In genomic region chr2:151575699-151576389, GRCm38 (mm10) we compare ENCODE assay signal across 8 mouse cellular contexts. TPM values are rescaled to one million over a fixed set of nuclear protein-coding genes. Genes with fewer than 3 reads are reported as not detected.
A peak's percentile ranks its signal among the peaks of the same experiment; 100 is the strongest.
DNase-seq lines count a peak whose midpoint lies in the region; ATAC-seq and TF ChIP-seq lines count a peak whose summit lies in the region.

No protein-coding gene starts in this region.

- peak; percentile 15; the same call in 1 of the 2 replicates for TF ChIP-seq EP300 in liver, postnatal 0 days (IDR thresholded peaks at IDR 0.05; ENCODE audit: low read depth)

- peak overlapping the region; percentile 91 for H3K27ac ChIP-seq in forebrain, postnatal 0 days (ENCODE audit: low read depth, low read length)
- H3K27ac ChIP-seq in liver, postnatal 0 days (ENCODE audit: low read depth) = peak overlapping the region; percentile 51; the same call in 1 of the 2 replicates
- H3K27ac ChIP-seq in neural tube, embryonic 15.5 days (replicated peaks) = peak overlapping the region; percentile 94

- intact Hi-C loops in heart, postnatal 36 days (cut with DNase I) = loop anchor here (2.0 to 5.0 kb wide), 3 partner anchors 33 to 166 kb away; partner anchors contain the start of genes Fkbp1a, Nsfl1c and Psmf1

- H3K36me3 ChIP-seq in E14TG2a.4 (ENCODE audit: insufficient read depth, low read length) = no peaks in the 10 kb centered on the region
- H3K36me3 ChIP-seq in forebrain, postnatal 0 days (ENCODE audit: insufficient read depth) = no peaks in the 10 kb centered on the region
- no peaks in the 10 kb centered on the region for H3K36me3 ChIP-seq in liver, postnatal 0 days (replicated peaks; ENCODE audit: insufficient read depth, low read length)
- no peaks in the 10 kb centered on the region for H3K36me3 ChIP-seq in neural tube, embryonic 15.5 days

- H3K27me3 ChIP-seq in E14TG2a.4 (ENCODE audit: insufficient read depth, low read length) = peaks cover 29% of the 10 kb centered on the region
- H3K27me3 ChIP-seq in forebrain, postnatal 0 days (ENCODE audit: insufficient read depth, low read length) = no peaks in the 10 kb centered on the region
- H3K27me3 ChIP-seq in liver, postnatal 0 days (ENCODE audit: insufficient read depth, low read length) = no peaks in the 10 kb centered on the region
- no peaks in the 10 kb centered on the region for H3K27me3 ChIP-seq in neural tube, embryonic 15.5 days (replicated peaks)

- H3K9ac ChIP-seq in forebrain, postnatal 0 days = peak overlapping the region; percentile 62
- peak overlapping the region; percentile 51; the same call in 1 of the 2 replicates for H3K9ac ChIP-seq in liver, postnatal 0 days (replicated peaks)
- peak overlapping the region; percentile 65 for H3K9ac ChIP-seq in neural tube, embryonic 15.5 days (replicated peaks)

- H3K4me1 ChIP-seq in E14TG2a.4 (replicated peaks; ENCODE audit: low read depth, low read length) = peaks cover 41% of the 10 kb centered on the region
- peaks cover 11% of the 10 kb centered on the region; the same call in 1 of the 2 replicates for H3K4me1 ChIP-seq in forebrain, postnatal 0 days (ENCODE audit: insufficient read depth)
- H3K4me1 ChIP-seq in liver, postnatal 0 days (ENCODE audit: insufficient read depth) = peaks cover 14% of the 10 kb centered on the region
- H3K4me1 ChIP-seq in neural tube, embryonic 15.5 days = peaks cover 15% of the 10 kb centered on the region

- DNase-seq in cerebellum, adult 11-12 months = peak; percentile 94
- peak; percentile 95 for DNase-seq in forebrain, postnatal 0 days
- DNase-seq in heart, postnatal 36 days = peak; percentile 83 to 85
- peak; percentile 93 to 95 for DNase-seq in layer of hippocampus, adult 18-20 months (ENCODE audit: low spot score in 2 of 2)
- peak; percentile 70 for DNase-seq in liver, postnatal 0 days
- peak; percentile 46 to 51 for DNase-seq in thymus, adult 18-20 months

- peak overlapping the region; percentile 73 for H3K4me2 ChIP-seq in forebrain, postnatal 0 days (ENCODE audit: low read depth)
- peak overlapping the region; percentile 79 for H3K4me2 ChIP-seq in liver, postnatal 0 days (ENCODE audit: low read depth, low read length)
- peak overlapping the region; percentile 89 for H3K4me2 ChIP-seq in neural tube, embryonic 15.5 days

- no peak for TF ChIP-seq CTCF in E14TG2a.4 (conservative IDR thresholded peaks at IDR 0.05; ENCODE audit: low read length)
- TF ChIP-seq CTCF in forebrain, postnatal 0 days (IDR thresholded peaks at IDR 0.05; ENCODE audit: low read depth) = no peak
- TF ChIP-seq CTCF in liver, postnatal 0 days (IDR thresholded peaks at IDR 0.05; ENCODE audit: low read depth) = no peak

- peak; percentile 99 for ATAC-seq in forebrain, postnatal 0 days
- ATAC-seq in liver, postnatal 0 days = peak; percentile 89
- ATAC-seq in neural tube, embryonic 15.5 days (ENCODE audit: low FRiP score) = peak; percentile 96

- no peaks in the 10 kb centered on the region for H3K9me3 ChIP-seq in E14TG2a.4 (ENCODE audit: low read length)
- H3K9me3 ChIP-seq in forebrain, postnatal 0 days (ENCODE audit: low read length) = no peaks in the 10 kb centered on the region
- H3K9me3 ChIP-seq in liver, postnatal 0 days (ENCODE audit: low read length) = no peaks in the 10 kb centered on the region
- no peaks in the 10 kb centered on the region for H3K9me3 ChIP-seq in neural tube, embryonic 15.5 days (replicated peaks)

- WGBS in forebrain, postnatal 0 days = 1% methylated on average over 38 of the region's 38 CpGs
- 2% methylated on average over 38 of the region's 38 CpGs for WGBS in liver, postnatal 0 days (ENCODE audit: insufficient replicate concordance)
- WGBS in neural tube, embryonic 15.5 days = under 1% methylated on average over 38 of the region's 38 CpGs

- H3K4me3 ChIP-seq in E14TG2a.4 (replicated peaks; ENCODE audit: low read length) = peak overlapping the region; percentile 75
- peak overlapping the region; percentile 41 for H3K4me3 ChIP-seq in forebrain, postnatal 0 days (ENCODE audit: low read depth, low read length)
- H3K4me3 ChIP-seq in liver, postnatal 0 days (ENCODE audit: low read depth, low read length) = peak overlapping the region; percentile 49
- peak overlapping the region; percentile 52 for H3K4me3 ChIP-seq in neural tube, embryonic 15.5 days (replicated peaks)

RNA-seq across cellular contexts. Expression of gene Sdcbp2, which starts 3.4 kb away (rescaled TPM):
- 0.90 and 1.1 TPM in 2 replicates for total RNA-seq in forebrain, postnatal 0 days (2014; rRNA removed)
- 1.5 and 1.6 TPM in 2 replicates for polyA plus RNA-seq in forebrain, postnatal 0 days (2015; fragmentation: Nextera tagmentation; extraction: Ambion mirVana)
- 1 to 10 TPM; 2.0 TPM for total RNA-seq in heart, postnatal 36 days (2021)
- total RNA-seq in layer of hippocampus, adult 18-20 months (2021) = 1 to 10 TPM; 1.7 to 2.5 TPM
- polyA plus RNA-seq in liver, postnatal 0 days (2015; fragmentation: Nextera tagmentation; extraction: Ambion mirVana) = 0.20 TPM in 2 replicates
- polyA plus RNA-seq in neural tube, embryonic 15.5 days (2015; fragmentation: Nextera tagmentation; extraction: Ambion mirVana) = 1.2 and 2.8 TPM in 2 replicates

RNA-seq across cellular contexts. Expression of gene Fkbp1a, which starts 33.6 kb away (rescaled TPM):
- total RNA-seq in forebrain, postnatal 0 days (2014; rRNA removed) = 67.3 and 70.1 TPM in 2 replicates
- polyA plus RNA-seq in forebrain, postnatal 0 days (2015; fragmentation: Nextera tagmentation; extraction: Ambion mirVana) = 717 and 727 TPM in 2 replicates
- total RNA-seq in heart, postnatal 36 days (2021) = 100 to 1,000 TPM; 213 to 229 TPM
- 100 to 1,000 TPM; 972 to 973 TPM for total RNA-seq in layer of hippocampus, adult 18-20 months (2021)
- polyA plus RNA-seq in liver, postnatal 0 days (2015; fragmentation: Nextera tagmentation; extraction: Ambion mirVana) = 121 and 128 TPM in 2 replicates
- polyA plus RNA-seq in neural tube, embryonic 15.5 days (2015; fragmentation: Nextera tagmentation; extraction: Ambion mirVana) = 644 and 655 TPM in 2 replicates

RNA-seq across cellular contexts. Expression of gene Snph, which starts 56.5 kb away (rescaled TPM):
- 37.7 and 39.6 TPM in 2 replicates for total RNA-seq in forebrain, postnatal 0 days (2014; rRNA removed)
- polyA plus RNA-seq in forebrain, postnatal 0 days (2015; fragmentation: Nextera tagmentation; extraction: Ambion mirVana) = 12.8 and 18.3 TPM in 2 replicates
- 1 to 10 TPM; 4.0 to 4.8 TPM for total RNA-seq in heart, postnatal 36 days (2021)
- total RNA-seq in layer of hippocampus, adult 18-20 months (2021) = 100 to 1,000 TPM; 403 to 407 TPM
- polyA plus RNA-seq in liver, postnatal 0 days (2015; fragmentation: Nextera tagmentation; extraction: Ambion mirVana) = not detected in 2 replicates
- polyA plus RNA-seq in neural tube, embryonic 15.5 days (2015; fragmentation: Nextera tagmentation; extraction: Ambion mirVana) = 28.6 and 33.0 TPM in 2 replicates

Comparison
In these comparisons a context has a peak if more than half of its experiments do, and no peak if none do; other contexts are left out.
1. Peak in every context shown above with its lines: DNase-seq, ATAC-seq, H3K4me3 ChIP-seq and H3K27ac ChIP-seq.
2. RNA of gene Fkbp1a, which starts 33.6 kb away (total RNA-seq): 972 to 973 TPM in layer of hippocampus, adult 18-20 months; 213 to 229 TPM in heart, postnatal 36 days and 67.3 to 70.1 TPM in forebrain, postnatal 0 days; every median in the first group is over 4 times any median in the second.